Mouse (Mus musculus): ENCODE results near the gene Synj1.

DNA sequence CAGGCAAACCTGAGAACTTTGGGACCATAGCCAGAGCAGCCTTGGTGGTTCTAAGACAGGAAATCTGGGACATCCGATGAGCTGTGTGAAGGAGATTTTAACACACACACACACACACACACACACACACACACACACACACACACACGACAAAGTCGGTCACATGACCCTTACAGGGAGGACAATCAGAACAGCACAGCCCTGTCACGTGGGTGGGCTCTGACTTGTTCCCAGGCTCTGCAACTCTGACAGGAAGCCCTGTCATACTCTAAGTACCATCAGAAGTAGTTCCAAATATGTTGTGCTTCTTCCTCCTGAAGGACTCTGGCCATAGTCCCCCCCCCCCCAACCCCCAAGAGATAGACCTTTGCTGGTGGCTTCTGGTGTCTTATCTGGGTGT, 109.7 kb downstream of the Synj1 start:
- TF ChIP-seq CTCF (IDR thresholded peaks at IDR 0.05; ENCODE audit: low read depth) (no peak), EP300 (optimal IDR thresholded peaks at IDR 0.05) (no peak)
